Mouse (Mus musculus) olfactory bulb, adult 2 months (tissue): Measurements from ENCODE around the gene Cwc25. TPM values are rescaled to one million over a fixed set of nuclear protein-coding genes. Genes with fewer than 3 reads are reported as not detected.

Source experiments
- H3K27ac ChIP-seq: fragments of 200-500 bp; 2 replicates; pipeline ENCODE4 v1.5.1; 2012; ENCODE audit warnings: low read depth, low read length; ENCODE audit not compliant: insufficient read depth
- H3K4me1 ChIP-seq: fragments of 200-500 bp; 2 replicates; pipeline ENCODE4 v1.6.1; 2012; ENCODE audit warnings: low read length; ENCODE audit not compliant: control insufficient read depth, insufficient read depth
- H3K4me3 ChIP-seq: fragments of 200-500 bp; 2 replicates; pipeline ENCODE4 v1.5.1; 2012; ENCODE audit warnings: mild to moderate bottlenecking, low read depth, low read length, moderate library complexity; ENCODE audit not compliant: insufficient read depth
- CTCF ChIP-seq: fragments of 200-500 bp; IDR thresholded peaks from 2 replicates; pipeline ENCODE4 v1.5.1; 2012; ENCODE audit warnings: low read depth, mild to moderate bottlenecking, low read length, moderate library complexity; ENCODE audit not compliant: insufficient read depth
- POLR2A ChIP-seq: fragments of 200-500 bp; IDR thresholded peaks from 2 replicates; pipeline ENCODE4 v1.6.1; 2012; ENCODE audit warnings: mild to moderate bottlenecking, low read depth, low read length, moderate library complexity; ENCODE audit not compliant: insufficient read depth
- WGBS: fragments of 180-500 bp; shearing (Covaris S2); methylation state at CpG from one replicate; pipeline ENCODE4 v1.1.7; 2018; 5-methylcytosine and 5-hydroxymethylcytosine counted together
- polyA plus RNA-seq: library from polyadenylated mRNA; stranded (reverse); fragments of >200 nt; gene quantifications from 2 replicates; pipeline ENCODE4 v1.2.4, GENCODE M21; 2012; ENCODE audit warnings: low replicate concordance; ENCODE audit not compliant: missing spikeins, insufficient read depth, insufficient read length

Cwc25 gene
- polyA plus RNA-seq, 1 experiment, result not detected

- Histone ChIP-seq H3K4me1 (0 out of 2 replicates have a peak, but pooled peaks cover under 1% of the 10 kb centered on the region), H3K27ac (no peak overlapping the region), H3K4me3 (no peak overlapping the region)
- no peak for TF ChIP-seq CTCF
- no peak for TF ChIP-seq POLR2A
- 84% methylated on average over 7 of the region's 7 CpGs for WGBS
Measured at GRCm38 (mm10) chr11:97723709-97724108, 42.6 kb downstream of the Cwc25 start.

GRCm38 (mm10) chr11:97721338-97721737, 45.0 kb downstream of the Cwc25 start:
- no peak overlapping the region for H3K4me3 ChIP-seq
- TF ChIP-seq POLR2A (no peak), CTCF (no peak)
- 91% methylated on average over 4 of the region's 4 CpGs for WGBS
- no peaks in the 10 kb centered on the region for H3K4me1 ChIP-seq
- no peak overlapping the region for H3K27ac ChIP-seq

GRCm38 (mm10) chr11:97719041-97719440, 47.3 kb downstream of the Cwc25 start:
- H3K4me3 ChIP-seq, result no peak overlapping the region
- TF ChIP-seq POLR2A (no peak), CTCF (no peak)

GRCm38 (mm10) chr11:97718281-97718860, 48.0 kb downstream of the Cwc25 start:
- Histone ChIP-seq H3K4me1 (no peaks in the 10 kb centered on the region), H3K4me3 (no peak overlapping the region), H3K27ac (no peak overlapping the region)
- TF ChIP-seq POLR2A (no peak), CTCF (no peak)
- 80% methylated on average over 15 of the region's 15 CpGs for WGBS

More at GRCm38 (mm10) chr11:97719041-97719440, 47.3 kb downstream of the Cwc25 start:
- no peaks in the 10 kb centered on the region for H3K4me1 ChIP-seq
- H3K27ac ChIP-seq, result no peak overlapping the region
- WGBS, result 77% methylated on average over 4 of the region's 4 CpGs

- H3K27ac ChIP-seq, result no peak overlapping the region
- no peaks in the 10 kb centered on the region for H3K4me1 ChIP-seq
- 91% methylated on average over 26 of the region's 26 CpGs for WGBS
- no peak for TF ChIP-seq POLR2A
- no peak for TF ChIP-seq CTCF
- H3K4me3 ChIP-seq, result no peak overlapping the region
Measured at GRCm38 (mm10) chr11:97717369-97718280, 48.7 kb downstream of the Cwc25 start.

GRCm38 (mm10) chr11:97716021-97716420, 50.3 kb downstream of the Cwc25 start:
- no peak overlapping the region for H3K4me3 ChIP-seq
- 90% methylated on average over 8 of the region's 8 CpGs for WGBS
- H3K4me1 ChIP-seq, result no peaks in the 10 kb centered on the region
- no peak overlapping the region for H3K27ac ChIP-seq
- TF ChIP-seq POLR2A (no peak), CTCF (no peak)

GRCm38 (mm10) chr11:97714784-97715760, 51.3 kb downstream of the Cwc25 start:
- H3K4me1 ChIP-seq, result no peaks in the 10 kb centered on the region
- H3K27ac ChIP-seq, result no peak overlapping the region
- WGBS, result 75% methylated on average over 14 of the region's 14 CpGs
- H3K4me3 ChIP-seq, result no peak overlapping the region
- TF ChIP-seq POLR2A, result no peak

GRCm38 (mm10) chr11:97714356-97714755, 52.0 kb downstream of the Cwc25 start:
- Histone ChIP-seq H3K4me1 (no peaks in the 10 kb centered on the region), H3K4me3 (no peak overlapping the region), H3K27ac (no peak overlapping the region)
- TF ChIP-seq POLR2A (no peak), CTCF (no peak)
- 96% methylated on average over 3 of the region's 3 CpGs for WGBS
